Mouse (Mus musculus): ENCODE data around the gene Lrr1.

GRCm38 (mm10) chr12:69215000-69215785 lies 46.6 kb downstream of the Lrr1 start:
- TF ChIP-seq EP300 (IDR thresholded peaks at IDR 0.05): no peak
- TF ChIP-seq CTCF (IDR thresholded peaks at IDR 0.05): no peak

Measured in lung, postnatal 0 days (tissue).